Mouse (Mus musculus) CD4-positive, CD25-positive, alpha-beta regulatory T cell, adult 9 weeks (primary cell): ENCODE results near the gene Lrrc47. TPM values are rescaled to one million over a fixed set of nuclear protein-coding genes. Genes with fewer than 3 reads are reported as not detected.

Source experiments
- polyA plus RNA-seq: library from polyadenylated mRNA; unstranded; fragments of 100-300 nt; shearing (Covaris generic); gene quantifications from one replicate; pipeline ENCODE4 v1.2.1, GENCODE M21; 2017

The Lrrc47 gene
- 3.0 TPM for polyA plus RNA-seq

DNA sequence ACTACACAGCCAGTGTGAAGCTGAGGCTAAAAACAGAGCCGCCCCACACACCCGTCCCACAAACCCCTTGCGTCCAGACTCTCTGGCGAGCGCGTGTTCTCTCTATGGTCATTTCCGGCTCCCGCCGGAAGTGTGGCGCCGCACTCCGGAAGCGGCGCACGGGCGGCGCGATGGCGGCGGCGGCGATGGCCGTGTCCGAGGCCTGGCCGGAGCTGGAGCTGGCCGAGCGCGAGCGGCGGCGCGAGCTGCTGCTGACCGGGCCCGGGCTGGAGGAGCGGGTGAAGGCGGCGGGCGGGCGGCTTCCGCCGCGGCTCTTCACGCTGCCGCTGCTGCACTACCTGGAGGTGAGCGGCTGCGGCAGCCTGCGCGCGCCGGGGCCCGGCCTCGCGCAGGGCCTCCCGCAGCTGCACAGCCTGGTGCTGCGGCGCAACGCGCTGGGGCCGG is at the start of gene Lrrc47:
Gene Lrrc47, plus strand, starts transcription at position 86 of the 444 bp plus-strand sequence.

DNA sequence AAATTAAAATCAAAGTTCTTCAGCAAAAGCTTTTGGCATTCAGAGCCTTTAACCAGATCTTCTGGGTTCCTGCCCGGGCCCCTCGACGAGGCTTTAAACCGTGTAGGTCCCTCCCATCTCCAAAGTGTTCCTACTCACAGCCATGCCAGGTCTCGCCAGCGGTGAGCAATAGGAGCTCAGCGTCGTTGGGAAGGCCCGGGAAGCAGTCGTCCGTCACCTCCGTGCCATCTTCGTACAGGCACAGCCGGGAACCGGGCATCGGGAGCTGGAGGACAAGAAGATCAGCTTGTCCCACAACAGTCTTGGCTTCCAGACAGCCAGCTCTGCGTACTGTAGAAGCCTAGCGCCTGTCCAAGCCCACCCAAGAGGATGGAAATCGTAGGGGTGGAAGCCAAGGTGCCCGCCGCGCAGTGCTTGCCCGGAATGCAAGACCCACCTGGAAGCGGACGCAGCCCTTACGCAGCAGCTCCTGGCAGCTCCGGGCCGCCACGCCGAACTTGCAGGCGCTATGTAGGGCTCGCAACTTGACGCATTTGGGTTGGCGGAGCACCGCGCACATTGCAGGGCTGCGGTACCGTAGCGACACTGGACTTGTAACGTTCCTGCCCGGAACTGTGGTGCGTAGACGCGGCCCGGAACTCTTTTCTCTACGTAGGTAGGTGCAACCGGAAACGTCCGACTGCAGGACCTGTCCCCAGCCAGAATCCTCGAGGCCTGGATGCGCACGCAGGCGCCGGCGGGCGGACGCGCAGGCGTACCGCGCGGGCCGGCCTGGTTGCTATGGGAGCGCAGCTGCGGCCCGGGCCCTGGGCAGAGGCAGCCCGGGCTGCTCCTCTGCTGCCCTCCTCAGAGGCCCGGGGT is 36.9 kb upstream of the Lrrc47 start, which contains the start of the genes Dffb and Cep104:
Gene Dffb, minus strand, starts transcription at position 696 of the 861 bp plus-strand sequence.
Gene Cep104, plus strand, starts transcription at position 764 of the 861 bp plus-strand sequence.

DNA sequence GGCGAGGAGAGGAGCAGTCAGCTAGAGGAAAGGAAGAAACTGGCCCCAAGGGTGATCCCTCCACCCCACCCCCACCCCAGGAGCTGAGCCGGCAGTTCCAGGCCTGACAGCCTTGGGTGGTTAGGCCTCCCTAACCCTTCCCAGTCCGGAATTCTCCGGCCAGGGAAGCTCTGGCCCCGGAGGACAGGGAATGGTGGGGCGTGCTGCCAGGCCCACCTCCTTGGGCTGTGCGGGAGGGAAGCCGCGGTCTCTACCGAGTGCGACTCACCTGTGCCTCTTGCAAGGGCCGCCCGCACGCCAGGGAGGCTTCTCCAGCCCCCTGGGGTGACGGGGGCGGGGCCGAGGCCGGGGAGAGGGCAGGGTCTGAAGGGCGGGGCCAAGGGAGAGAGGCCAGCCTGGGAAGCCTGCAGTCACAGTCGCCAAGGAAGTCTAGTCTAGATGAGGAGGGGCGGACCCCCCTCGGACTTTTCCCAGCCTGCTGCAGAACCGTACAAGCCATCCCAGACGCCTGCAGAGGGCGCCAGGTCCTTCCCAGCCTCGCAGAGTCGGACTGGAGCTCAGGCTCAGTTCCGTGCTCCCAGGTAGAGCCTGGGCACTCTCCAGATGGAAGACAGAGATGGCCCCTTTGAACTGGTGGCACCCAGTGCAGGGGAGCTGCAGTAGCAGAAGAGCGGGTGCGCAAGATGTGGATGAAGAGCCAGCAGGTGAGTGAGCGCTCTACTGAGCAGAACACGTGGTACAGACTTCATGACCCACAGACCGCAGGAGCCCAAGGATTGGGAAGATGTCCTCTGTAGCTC is 14.3 kb downstream of the Lrrc47 start, which contains the start of gene Smim1:
Gene Smim1, minus strand, starts transcription at position 590 of the 800 bp plus-strand sequence.

DNA sequence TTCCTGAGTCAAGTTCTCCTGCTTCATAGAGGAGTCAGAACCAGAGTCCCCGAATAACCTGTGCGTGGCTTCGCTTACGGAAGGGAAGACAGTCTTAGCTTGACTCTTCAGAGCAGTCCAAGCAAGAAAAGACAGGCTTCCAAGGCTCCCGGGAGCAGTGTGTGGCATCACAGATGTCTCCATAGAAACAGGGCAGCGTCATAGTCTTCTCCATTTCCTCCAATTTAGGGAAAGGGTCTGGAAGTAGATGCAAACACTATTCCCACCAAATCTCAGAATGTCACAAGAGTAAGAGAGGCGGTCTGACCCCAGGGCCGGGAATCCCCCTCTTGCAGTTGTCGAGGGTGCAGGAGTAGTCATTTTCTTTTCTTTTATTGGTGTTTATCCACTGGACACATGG is 31.0 kb downstream of the Lrrc47 start, which contains the start of gene Ccdc27:
Gene Ccdc27, minus strand, starts transcription at position 101 of the 400 bp plus-strand sequence.

Other genes with a start within 250 kb of the Lrrc47 start
- gene A430005L14Rik, start 54.5 kb upstream of the Lrrc47 start, polyA plus RNA-seq, result 90.4 TPM
- 27.5 TPM for gene Dffb, start 36.6 kb upstream of the Lrrc47 start, polyA plus RNA-seq
- 4.7 TPM for gene Cep104, start 36.5 kb upstream of the Lrrc47 start, polyA plus RNA-seq
- 0.55 TPM for gene Smim1, start 14.5 kb downstream of the Lrrc47 start, polyA plus RNA-seq
- not detected for gene Ccdc27, start 30.9 kb downstream of the Lrrc47 start, polyA plus RNA-seq
- gene Trp73, start 128.5 kb downstream of the Lrrc47 start, polyA plus RNA-seq, result not detected
- gene Wrap73, start 130.6 kb downstream of the Lrrc47 start, polyA plus RNA-seq, result 40.8 TPM
- 18.4 TPM for gene Tprgl, start 148.9 kb downstream of the Lrrc47 start, polyA plus RNA-seq
- gene Megf6, start 159.0 kb downstream of the Lrrc47 start, polyA plus RNA-seq, result 0.10 TPM